Mouse (Mus musculus) liver, postnatal 0 days (tissue): ENCODE measurements around the gene Fbxo44. TPM values are rescaled to one million over a fixed set of nuclear protein-coding genes. Genes with fewer than 3 reads are reported as not detected.

Experiments used
- ATAC-seq: fragments of 200-750 bp; cut with Nextera tagmentation; 2 replicates; pipeline ENCODE4 v1.8.0; 2017; ENCODE audit warnings: mild to moderate bottlenecking, moderate library complexity
- DNase-seq: peaks from one replicate; pipeline ENCODE4 v3.0.0-alpha.2; 2016
- H3K27ac ChIP-seq: fragments of 300-500 bp; sonication (generic); 2 replicates; pipeline ENCODE4 v1.5.1; 2014; ENCODE audit warnings: antibody characterized with exemption, moderate library complexity, mild to moderate bottlenecking, low read depth
- H3K27me3 ChIP-seq: fragments of 300-500 bp; sonication (generic); 2 replicates; pipeline ENCODE4 v1.6.1; 2014; ENCODE audit warnings: low read length, control low read depth, mixed read lengths; ENCODE audit not compliant: insufficient read depth
- H3K36me3 ChIP-seq: fragments of 300-500 bp; sonication (generic); replicated peaks from 2 replicates; pipeline ENCODE4 v1.6.1; 2014; ENCODE audit warnings: mild to moderate bottlenecking, control low read depth, low read length, moderate library complexity, mixed read lengths; ENCODE audit not compliant: insufficient read depth
- H3K4me1 ChIP-seq: fragments of 300-500 bp; sonication (generic); 2 replicates; pipeline ENCODE4 v1.6.1; 2014; ENCODE audit warnings: antibody characterized with exemption, mild to moderate bottlenecking, control low read depth; ENCODE audit not compliant: insufficient read depth
- H3K4me2 ChIP-seq: fragments of 300-500 bp; sonication (generic); 2 replicates; pipeline ENCODE4 v1.6.1; 2014; ENCODE audit warnings: low read depth, mild to moderate bottlenecking, low read length, moderate library complexity, mixed read lengths
- H3K4me3 ChIP-seq: fragments of 300-500 bp; sonication (generic); 2 replicates; pipeline ENCODE4 v1.5.1; 2014; ENCODE audit warnings: low read depth, low read length
- H3K9ac ChIP-seq: fragments of 300-500 bp; sonication (generic); replicated peaks from 2 replicates; pipeline ENCODE4 v1.6.1; 2014; ENCODE audit warnings: mild to moderate bottlenecking, moderate library complexity
- H3K9me3 ChIP-seq: fragments of 300-500 bp; sonication (generic); 2 replicates; pipeline ENCODE4 v1.6.1; 2016; ENCODE audit warnings: mild to moderate bottlenecking, control low read depth, low read length, mixed read lengths
- CTCF ChIP-seq: sonication (generic); IDR thresholded peaks from 2 replicates; pipeline ENCODE4 v1.5.1; 2016; ENCODE audit warnings: antibody characterized with exemption, low read depth
- EP300 ChIP-seq: IDR thresholded peaks from 2 replicates; pipeline ENCODE4 v1.6.1; 2016; ENCODE audit warnings: antibody characterized with exemption, low read depth, mild to moderate bottlenecking
- WGBS: fragments of 180-500 bp; shearing (Covaris S2); extraction: QIAGEN DNeasy Blood & Tissue Kit; methylation state at CpG from one replicate; pipeline ENCODE4 v1.1.7; 2014; ENCODE audit not compliant: insufficient replicate concordance; 5-methylcytosine and 5-hydroxymethylcytosine counted together
- microRNA-seq: library from miRNA; unstranded; fragments of <30 nt; microRNA quantifications from one replicate; pipeline ENCODE4, GENCODE M21; 2016
- polyA plus RNA-seq: library from polyadenylated mRNA; unstranded; fragments of >200 nt; fragmentation: Nextera tagmentation; extraction: Ambion mirVana; gene quantifications from 2 replicates; pipeline ENCODE4 v1.2.1, GENCODE M21; 2015

Fbxo44 gene
- polyA plus RNA-seq, 1 experiment from 2014 or later: 0.81 TPM

DNA sequence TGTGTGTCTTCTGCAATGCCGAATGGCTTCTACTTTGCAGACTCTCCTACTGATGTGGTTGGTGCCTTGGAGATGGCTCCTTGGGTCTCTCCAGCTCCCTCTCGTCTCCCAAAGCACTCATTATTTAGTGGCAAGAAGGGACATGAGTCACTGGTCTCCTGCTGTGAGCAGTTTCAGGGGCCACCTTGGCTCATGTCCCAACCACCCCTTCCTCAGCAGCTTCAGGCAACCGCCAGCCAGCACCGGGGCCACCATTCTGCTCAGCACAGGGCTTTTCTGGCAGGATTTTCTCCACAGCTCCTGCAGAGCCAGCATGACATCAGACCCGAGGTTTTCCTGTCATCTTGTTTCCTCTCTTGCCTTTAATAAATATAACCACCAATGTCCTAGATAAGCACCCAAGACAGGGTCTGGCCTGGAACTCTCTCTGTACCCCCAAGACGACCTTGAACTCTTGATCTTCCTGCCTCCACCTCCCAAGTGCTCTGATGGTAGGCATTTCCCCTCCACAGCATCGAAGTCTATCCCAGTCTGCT, 51.6 kb downstream of the Fbxo44 start:
- H3K4me2 ChIP-seq: no peak overlapping the region
- ATAC-seq: peak; percentile 41
- 31% methylated on average over 7 of the region's 7 CpGs for WGBS

GRCm38 (mm10) chr4:148107621-148108291, 52.5 kb downstream of the Fbxo44 start:
- Histone ChIP-seq H3K27me3 (no peaks in the 10 kb centered on the region), H3K27ac (no peak overlapping the region), H3K4me2 (no peak overlapping the region), H3K4me3 (no peak overlapping the region), H3K9me3 (no peaks in the 10 kb centered on the region), H3K4me1 (no peaks in the 10 kb centered on the region), H3K9ac (no peak overlapping the region), H3K36me3 (no peaks in the 10 kb centered on the region)
- DNase-seq (no peak), ATAC-seq (no peak)
- TF ChIP-seq EP300 (no peak), CTCF (no peak)
- WGBS: 53% methylated on average over 22 of the region's 22 CpGs

More for the DNA sequence above, 51.6 kb downstream of the Fbxo44 start:
- Histone ChIP-seq H3K4me1 (no peaks in the 10 kb centered on the region), H3K36me3 (no peaks in the 10 kb centered on the region), H3K27me3 (no peaks in the 10 kb centered on the region), H3K9ac (no peak overlapping the region), H3K9me3 (no peaks in the 10 kb centered on the region), H3K4me3 (no peak overlapping the region), H3K27ac (0 out of 2 replicates have a peak overlapping the region, but pooled peaks have one; percentile 16)
- TF ChIP-seq EP300 (no peak), CTCF (no peak)
- DNase-seq: no peak

DNA sequence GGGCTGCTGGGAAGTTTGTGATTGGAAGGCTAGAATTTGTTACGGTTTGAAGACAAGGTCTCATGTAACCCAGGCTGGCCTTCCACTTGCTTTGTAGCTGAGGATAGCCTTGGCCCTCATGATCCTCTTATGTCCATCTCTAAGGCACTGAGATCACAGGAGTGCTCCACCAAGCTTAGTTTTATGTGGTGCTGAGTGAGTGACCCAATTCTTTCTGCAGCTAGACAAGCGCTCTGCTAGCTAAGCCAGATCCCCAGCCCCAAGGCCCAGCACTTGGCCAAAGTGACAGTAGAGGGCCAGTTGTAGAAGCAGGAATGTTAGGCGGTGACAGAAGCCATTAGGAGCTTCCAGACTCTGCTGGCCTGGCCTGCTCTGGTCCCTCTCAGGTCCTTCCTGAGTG, 56.1 kb downstream of the Fbxo44 start:
- Histone ChIP-seq H3K27ac (no peak overlapping the region), H3K4me3 (no peak overlapping the region), H3K36me3 (no peaks in the 10 kb centered on the region), H3K4me1 (peaks cover 4% of the 10 kb centered on the region; the same call in 1 of the 2 replicates), H3K9me3 (no peaks in the 10 kb centered on the region), H3K27me3 (no peaks in the 10 kb centered on the region), H3K9ac (no peak overlapping the region), H3K4me2 (no peak overlapping the region)
- WGBS: 79% methylated on average over 3 of the region's 3 CpGs
- ATAC-seq (no peak), DNase-seq (no peak)
- no peak for TF ChIP-seq CTCF
- no peak for TF ChIP-seq EP300

Small RNAs within 50 kb of the gene (microRNA-seq; reads per million reads assigned to microRNA genes)
- gene Mir7022: not detected

Other genes starting within 250 kb of the Fbxo44 start
- gene Plod1, start 223.7 kb downstream of the Fbxo44 start, polyA plus RNA-seq: 24.8 and 25.4 TPM in 2 replicates
- gene 2510039O18Rik, start 219.6 kb downstream of the Fbxo44 start, polyA plus RNA-seq: 6.5 and 8.5 TPM in 2 replicates
- gene Nppb, start 174.7 kb downstream of the Fbxo44 start, polyA plus RNA-seq: not detected in 2 replicates
- 0.13 TPM in 1 of 2 replicates, not detected in the other for gene Nppa, start 159.8 kb downstream of the Fbxo44 start, polyA plus RNA-seq
- gene Clcn6, start 121.7 kb downstream of the Fbxo44 start, polyA plus RNA-seq: 0.52 and 0.79 TPM in 2 replicates
- 3.7 and 4.5 TPM in 2 replicates for gene Mthfr, start 121.4 kb downstream of the Fbxo44 start, polyA plus RNA-seq
- gene Agtrap, start 72.5 kb downstream of the Fbxo44 start, polyA plus RNA-seq: 10.4 and 10.8 TPM in 2 replicates
- 16.9 and 18.8 TPM in 2 replicates for gene Mad2l2, start 30.1 kb downstream of the Fbxo44 start, polyA plus RNA-seq
- 0.04 and 0.05 TPM in 2 replicates for gene Draxin, start 29.8 kb downstream of the Fbxo44 start, polyA plus RNA-seq
- gene Fbxo6, start 8.3 kb downstream of the Fbxo44 start, polyA plus RNA-seq: 30.1 and 32.0 TPM in 2 replicates
- gene Fbxo2, start 139 bp upstream of the Fbxo44 start, polyA plus RNA-seq: 0.19 TPM in 1 of 2 replicates, not detected in the other
- not detected in 2 replicates for gene Disp3, start 127.5 kb upstream of the Fbxo44 start, polyA plus RNA-seq